Mouse (Mus musculus) midbrain, embryonic 15.5 days (tissue): Measurements from ENCODE around the gene Igsf21. TPM values are rescaled to one million over a fixed set of nuclear protein-coding genes. Genes with fewer than 3 reads are reported as not detected.
A peak's percentile ranks its signal among the peaks of the same experiment; 100 is the strongest.

Source experiments
- ATAC-seq: fragments of 200-750 bp; cut with Nextera tagmentation; replicated peaks from 2 replicates; pipeline ENCODE4 v1.8.0; 2017; ENCODE audit warnings: moderate TSS enrichment
- H3K27ac ChIP-seq: fragments of 300-500 bp; sonication (generic); 2 replicates; pipeline ENCODE4 v1.5.1; 2015; ENCODE audit warnings: mild to moderate bottlenecking, inconsistent platforms
- H3K27me3 ChIP-seq: fragments of 300-500 bp; sonication (generic); replicated peaks from 2 replicates; pipeline ENCODE4 v1.6.1; 2015; ENCODE audit warnings: inconsistent platforms
- H3K36me3 ChIP-seq: fragments of 300-500 bp; sonication (generic); replicated peaks from 2 replicates; pipeline ENCODE4 v1.6.1; 2015; ENCODE audit warnings: inconsistent platforms
- H3K4me1 ChIP-seq: fragments of 300-500 bp; sonication (generic); 2 replicates; pipeline ENCODE4 v1.6.1; 2015; ENCODE audit warnings: inconsistent platforms
- H3K4me2 ChIP-seq: fragments of 300-500 bp; sonication (generic); 2 replicates; pipeline ENCODE4 v1.6.1; 2015; ENCODE audit warnings: inconsistent platforms, mild to moderate bottlenecking, moderate library complexity
- H3K4me3 ChIP-seq: fragments of 300-500 bp; sonication (generic); 2 replicates; pipeline ENCODE4 v1.5.1; 2015; ENCODE audit warnings: mild to moderate bottlenecking, inconsistent platforms
- H3K9ac ChIP-seq: fragments of 300-500 bp; sonication (generic); 2 replicates; pipeline ENCODE4 v1.6.1; 2015; ENCODE audit warnings: mild to moderate bottlenecking, inconsistent platforms
- H3K9me3 ChIP-seq: fragments of 300-500 bp; sonication (generic); 2 replicates; pipeline ENCODE4 v1.6.1; 2016; ENCODE audit warnings: inconsistent platforms
- WGBS: fragments of 180-500 bp; shearing (Covaris S2); methylation state at CpG from one replicate; pipeline ENCODE4 v1.1.7; 2015; ENCODE audit warnings: mixed read lengths; 5-methylcytosine and 5-hydroxymethylcytosine counted together
- polyA plus RNA-seq: library from polyadenylated mRNA; unstranded; fragments of >200 nt; fragmentation: Nextera tagmentation; extraction: Ambion mirVana; gene quantifications from 2 replicates; pipeline ENCODE4 v1.2.1, GENCODE M21; 2015

The Igsf21 gene
- polyA plus RNA-seq, 1 experiment from 2014 or later = 96.3 TPM

GRCm38 (mm10) chr4:140076852-140077563, 169.6 kb downstream of the Igsf21 start:
- peak overlapping the region; percentile 35 for H3K27ac ChIP-seq
- H3K9ac ChIP-seq = no peak overlapping the region
- 0 out of 2 replicates have a peak, but pooled peaks have one; percentile 49 for ATAC-seq
- H3K4me3 ChIP-seq = no peak overlapping the region
- no peaks in the 10 kb centered on the region for H3K36me3 ChIP-seq
- H3K27me3 ChIP-seq = no peaks in the 10 kb centered on the region
- peaks cover 22% of the 10 kb centered on the region for H3K4me1 ChIP-seq
- 28% methylated on average over 12 of the region's 12 CpGs for WGBS
- H3K4me2 ChIP-seq = no peak overlapping the region
- H3K9me3 ChIP-seq = no peaks in the 10 kb centered on the region

- Histone ChIP-seq H3K4me1 (peaks cover 22% of the 10 kb centered on the region), H3K27ac (peak overlapping the region; percentile 35), H3K36me3 (no peaks in the 10 kb centered on the region), H3K4me3 (no peak overlapping the region), H3K9ac (no peak overlapping the region), H3K4me2 (no peak overlapping the region), H3K9me3 (no peaks in the 10 kb centered on the region), H3K27me3 (no peaks in the 10 kb centered on the region)
- 79% methylated on average over 6 of the region's 6 CpGs for WGBS
- no peak for ATAC-seq
Measured at GRCm38 (mm10) chr4:140076428-140076827, 170.2 kb downstream of the Igsf21 start.

GRCm38 (mm10) chr4:140071047-140071446, 175.5 kb downstream of the Igsf21 start:
- peak overlapping the region; percentile 54 for H3K27ac ChIP-seq
- H3K36me3 ChIP-seq = no peaks in the 10 kb centered on the region
- H3K4me3 ChIP-seq = no peak overlapping the region
- no peak for ATAC-seq
- H3K9me3 ChIP-seq = no peaks in the 10 kb centered on the region
- H3K4me1 ChIP-seq = peaks cover 24% of the 10 kb centered on the region
- no peak overlapping the region for H3K9ac ChIP-seq
- H3K4me2 ChIP-seq = no peak overlapping the region
- no peaks in the 10 kb centered on the region for H3K27me3 ChIP-seq
- 13% methylated on average over 17 of the region's 17 CpGs for WGBS

- peak overlapping the region; percentile 54 for H3K27ac ChIP-seq
- no peak overlapping the region for H3K9ac ChIP-seq
- peak; percentile 37 for ATAC-seq
- no peak overlapping the region for H3K4me2 ChIP-seq
- H3K4me1 ChIP-seq = peaks cover 24% of the 10 kb centered on the region
- H3K9me3 ChIP-seq = no peaks in the 10 kb centered on the region
- H3K36me3 ChIP-seq = no peaks in the 10 kb centered on the region
- H3K4me3 ChIP-seq = no peak overlapping the region
- WGBS = 37% methylated on average over 10 of the region's 10 CpGs
- H3K27me3 ChIP-seq = no peaks in the 10 kb centered on the region
Measured at GRCm38 (mm10) chr4:140070331-140070652, 176.3 kb downstream of the Igsf21 start.

GRCm38 (mm10) chr4:140069563-140070330, 176.8 kb downstream of the Igsf21 start:
- H3K27me3 ChIP-seq = no peaks in the 10 kb centered on the region
- no peak overlapping the region for H3K9ac ChIP-seq
- no peaks in the 10 kb centered on the region for H3K36me3 ChIP-seq
- H3K4me3 ChIP-seq = no peak overlapping the region
- H3K27ac ChIP-seq = peak overlapping the region; percentile 54
- H3K4me2 ChIP-seq = no peak overlapping the region; the same call in 1 of the 2 replicates
- 8% methylated on average over 14 of the region's 15 CpGs for WGBS
- H3K9me3 ChIP-seq = no peaks in the 10 kb centered on the region
- peak; percentile 84 for ATAC-seq
- peaks cover 24% of the 10 kb centered on the region for H3K4me1 ChIP-seq

GRCm38 (mm10) chr4:140068468-140068867, 178.1 kb downstream of the Igsf21 start:
- ATAC-seq = no peak
- H3K9me3 ChIP-seq = no peaks in the 10 kb centered on the region
- WGBS = 96% methylated on average over 6 of the region's 6 CpGs
- H3K36me3 ChIP-seq = no peaks in the 10 kb centered on the region
- H3K9ac ChIP-seq = no peak overlapping the region
- H3K4me3 ChIP-seq = no peak overlapping the region
- H3K4me1 ChIP-seq = peaks cover 24% of the 10 kb centered on the region
- no peaks in the 10 kb centered on the region for H3K27me3 ChIP-seq
- no peak overlapping the region for H3K4me2 ChIP-seq
- no peak overlapping the region for H3K27ac ChIP-seq

GRCm38 (mm10) chr4:140066011-140066410, 180.6 kb downstream of the Igsf21 start:
- Histone ChIP-seq H3K9me3 (no peaks in the 10 kb centered on the region), H3K9ac (no peak overlapping the region), H3K4me3 (no peak overlapping the region), H3K27me3 (no peaks in the 10 kb centered on the region), H3K4me1 (peaks cover 18% of the 10 kb centered on the region), H3K36me3 (no peaks in the 10 kb centered on the region), H3K27ac (no peak overlapping the region), H3K4me2 (no peak overlapping the region)
- ATAC-seq = no peak
- 87% methylated on average over 12 of the region's 12 CpGs for WGBS

GRCm38 (mm10) chr4:140063153-140063671, 183.4 kb downstream of the Igsf21 start:
- no peak overlapping the region for H3K27ac ChIP-seq
- 78% methylated on average over 13 of the region's 13 CpGs for WGBS
- no peak overlapping the region for H3K4me2 ChIP-seq
- no peaks in the 10 kb centered on the region for H3K4me1 ChIP-seq
- no peak overlapping the region for H3K9ac ChIP-seq
- no peak overlapping the region for H3K4me3 ChIP-seq
- no peaks in the 10 kb centered on the region for H3K36me3 ChIP-seq
- H3K27me3 ChIP-seq = no peaks in the 10 kb centered on the region
- ATAC-seq = no peak
- H3K9me3 ChIP-seq = no peaks in the 10 kb centered on the region

- Histone ChIP-seq H3K9ac (no peak overlapping the region), H3K27ac (no peak overlapping the region), H3K4me3 (no peak overlapping the region), H3K4me1 (no peaks in the 10 kb centered on the region), H3K27me3 (no peaks in the 10 kb centered on the region), H3K36me3 (no peaks in the 10 kb centered on the region), H3K4me2 (no peak overlapping the region), H3K9me3 (no peaks in the 10 kb centered on the region)
- no peak for ATAC-seq
- 86% methylated on average over 5 of the region's 5 CpGs for WGBS
Measured at GRCm38 (mm10) chr4:140060251-140060650, 186.3 kb downstream of the Igsf21 start.

- no peak overlapping the region for H3K27ac ChIP-seq
- no peak overlapping the region for H3K4me3 ChIP-seq
- no peak overlapping the region for H3K9ac ChIP-seq
- H3K27me3 ChIP-seq = no peaks in the 10 kb centered on the region
- no peak overlapping the region for H3K4me2 ChIP-seq
- no peaks in the 10 kb centered on the region for H3K4me1 ChIP-seq
- ATAC-seq = no peak
- H3K9me3 ChIP-seq = no peaks in the 10 kb centered on the region
- 72% methylated on average over 7 of the region's 7 CpGs for WGBS
- H3K36me3 ChIP-seq = no peaks in the 10 kb centered on the region
Measured at GRCm38 (mm10) chr4:140053042-140053441, 193.5 kb downstream of the Igsf21 start.

- Histone ChIP-seq H3K9ac (no peak overlapping the region), H3K36me3 (no peaks in the 10 kb centered on the region), H3K27me3 (no peaks in the 10 kb centered on the region), H3K4me1 (no peaks in the 10 kb centered on the region), H3K4me2 (no peak overlapping the region), H3K4me3 (no peak overlapping the region), H3K9me3 (no peaks in the 10 kb centered on the region), H3K27ac (no peak overlapping the region)
- no peak for ATAC-seq
- WGBS = 57% methylated on average over 11 of the region's 11 CpGs
Measured at GRCm38 (mm10) chr4:140052575-140052974, 194.0 kb downstream of the Igsf21 start.

- Histone ChIP-seq H3K27ac (no peak overlapping the region), H3K9ac (no peak overlapping the region), H3K4me2 (no peak overlapping the region), H3K9me3 (no peaks in the 10 kb centered on the region), H3K4me1 (peaks cover 6% of the 10 kb centered on the region; the same call in 1 of the 2 replicates), H3K36me3 (no peaks in the 10 kb centered on the region), H3K4me3 (no peak overlapping the region), H3K27me3 (no peaks in the 10 kb centered on the region)
- 68% methylated on average over 10 of the region's 10 CpGs for WGBS
- no peak for ATAC-seq
Measured at GRCm38 (mm10) chr4:140047807-140048362, 198.7 kb downstream of the Igsf21 start.
